Mouse (Mus musculus): ENCODE measurements around the gene Wdfy2. TPM values are rescaled to one million over a fixed set of nuclear protein-coding genes. Genes with fewer than 3 reads are reported as not detected.
"Not testable (repeated sequence)": the region's sequence is repeated elsewhere in the genome, so short reads cannot be mapped to it uniquely, and the experiment has no call there.

Gene Wdfy2
- total RNA-seq, 2 experiments from 2014 or later: 16.3 to 16.6 TPM

DNA sequence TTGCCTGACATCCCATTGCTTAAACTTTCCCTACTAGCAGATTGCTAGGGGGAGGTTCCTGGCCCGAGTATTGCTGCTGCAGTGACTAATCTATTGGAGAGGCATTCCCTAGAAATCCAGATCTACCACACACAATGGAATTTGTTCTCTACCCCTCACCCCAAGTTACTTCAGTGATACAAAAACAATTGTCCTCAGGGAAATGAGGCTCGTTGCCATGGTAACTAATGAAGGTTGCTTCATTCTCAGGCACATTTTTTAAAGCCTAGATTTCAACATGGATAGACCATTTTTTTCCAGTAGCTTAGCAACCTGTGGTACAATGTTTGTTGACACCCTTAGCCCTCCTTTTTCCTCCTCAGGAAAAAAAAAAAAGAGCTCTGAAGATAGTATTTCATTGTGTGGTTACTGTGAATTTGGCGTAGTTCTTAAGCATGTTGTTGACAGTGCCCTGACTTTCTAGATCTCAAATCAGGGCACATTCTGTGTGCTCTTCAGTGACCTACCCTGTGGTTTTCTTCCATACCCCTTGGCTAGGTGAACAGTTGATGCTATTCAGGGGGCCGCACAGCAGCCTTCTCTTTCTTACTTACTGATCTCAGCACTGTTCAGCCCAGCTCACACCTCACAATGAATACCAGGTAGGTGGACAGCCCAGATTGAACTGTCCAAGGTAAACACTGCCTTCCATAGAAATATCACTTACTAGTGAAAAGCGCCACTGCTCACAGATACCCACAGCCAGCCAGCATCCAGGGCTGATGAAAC, 42.8 kb downstream of the Wdfy2 start:
- DNase-seq: peak; percentile 69 to 72

DNA sequence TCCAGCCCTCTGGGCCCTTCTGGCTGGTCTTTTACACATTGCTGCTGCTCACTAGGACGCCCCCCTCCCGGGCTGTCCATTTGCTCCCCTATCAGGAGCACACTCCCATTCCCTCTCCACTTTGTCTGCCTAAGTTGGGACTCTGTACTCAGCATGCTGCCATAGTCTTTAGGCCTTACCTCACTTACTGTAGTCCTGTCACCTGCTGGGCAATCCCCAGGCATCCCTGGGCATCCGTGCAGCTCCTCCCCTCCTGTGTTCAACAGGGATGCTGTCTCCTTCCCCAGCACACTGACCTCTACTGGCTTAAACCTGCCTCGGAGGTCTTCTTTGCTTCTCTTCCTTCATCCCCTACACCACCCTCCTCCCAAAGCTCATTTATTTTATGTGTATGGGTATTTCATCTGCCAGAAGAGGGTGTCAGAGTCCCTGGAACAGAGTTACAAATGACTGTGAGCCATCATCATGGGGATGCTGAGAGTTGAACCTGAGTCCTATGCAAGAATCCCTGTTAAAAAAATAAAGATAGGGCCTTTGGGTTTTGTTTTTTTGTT, 44.7 kb downstream of the Wdfy2 start:
- no peak for DNase-seq

GRCm38 (mm10) chr14:62883551-62883950, 46.1 kb downstream of the Wdfy2 start:
- DNase-seq: no peak

DNA sequence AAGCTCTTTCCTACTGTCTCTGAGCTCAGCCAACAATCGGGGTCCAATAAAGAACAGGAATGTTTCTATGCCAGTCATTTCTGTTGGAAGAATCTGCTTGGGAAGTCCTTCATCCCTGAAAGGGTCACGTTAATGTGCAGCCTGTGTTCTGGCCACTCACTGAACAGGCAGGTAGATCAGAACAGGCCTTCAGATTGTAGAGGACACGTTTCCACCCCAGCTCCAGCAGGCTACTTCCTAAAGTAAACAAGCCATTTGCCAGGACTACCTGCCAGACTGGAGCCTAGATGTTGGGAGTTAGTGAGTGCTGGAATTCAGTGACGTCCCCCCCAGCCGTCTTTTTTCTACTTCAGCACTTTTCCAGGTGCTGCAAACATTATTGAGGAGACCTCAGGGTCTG, 46.7 kb downstream of the Wdfy2 start:
- no peak for DNase-seq

GRCm38 (mm10) chr14:62884639-62885038, 47.2 kb downstream of the Wdfy2 start:
- no peak for DNase-seq

GRCm38 (mm10) chr14:62885146-62885545, 47.7 kb downstream of the Wdfy2 start:
- DNase-seq: no peak

GRCm38 (mm10) chr14:62891401-62891800, 53.9 kb downstream of the Wdfy2 start:
- no peak for DNase-seq

- DNase-seq: peak; percentile 76 to 81
Measured at GRCm38 (mm10) chr14:62892771-62893641, 55.5 kb downstream of the Wdfy2 start.

DNA sequence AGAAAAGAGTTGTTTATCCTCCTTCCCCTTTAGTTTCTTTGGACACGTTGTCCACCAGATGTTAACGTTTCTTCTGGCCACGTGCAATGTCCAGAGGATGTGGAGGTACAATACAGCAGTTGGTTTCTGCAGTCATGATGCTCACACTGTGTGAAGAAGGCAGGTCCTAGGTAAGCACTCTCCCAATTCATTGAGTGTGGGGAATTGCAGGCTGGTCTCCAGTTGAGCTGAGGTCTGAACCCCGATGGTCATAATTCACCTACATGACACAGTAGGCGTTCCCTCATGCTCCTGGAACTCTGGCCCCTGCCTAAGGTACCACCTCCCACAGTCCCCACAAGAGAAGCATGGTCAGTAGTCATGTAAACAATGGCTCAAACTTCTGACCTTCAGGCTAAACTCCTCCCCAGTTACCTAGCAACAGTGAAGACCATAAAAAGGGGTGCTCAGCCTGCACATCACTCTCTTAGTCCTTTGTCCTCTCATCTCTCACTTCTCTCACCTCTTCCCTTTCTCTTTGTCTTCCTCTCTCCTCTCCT, 56.2 kb downstream of the Wdfy2 start:
- DNase-seq: not testable (repeated sequence)

GRCm38 (mm10) chr14:62894924-62895840, 57.7 kb downstream of the Wdfy2 start:
- DNase-seq: no peak

DNA sequence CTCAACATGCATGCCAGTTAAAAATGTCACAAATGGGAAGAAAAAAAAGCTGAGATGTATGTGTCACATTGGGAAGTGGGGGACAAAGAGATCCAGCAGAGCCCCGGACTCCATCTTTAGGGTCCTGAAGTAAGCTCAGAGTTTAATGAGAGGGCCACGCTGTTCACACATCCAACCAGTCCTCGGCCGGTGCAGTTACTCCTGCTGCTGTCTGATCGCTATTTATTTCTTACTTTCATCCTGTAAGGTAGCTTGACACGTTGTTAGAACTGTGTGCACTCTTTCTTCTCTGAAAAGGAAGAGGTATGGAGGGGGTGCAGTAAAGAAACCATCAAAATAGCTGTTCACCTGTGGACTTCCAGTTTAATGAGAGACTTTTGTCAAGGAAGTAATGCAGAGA, 60.6 kb downstream of the Wdfy2 start:
- no peak for DNase-seq

- no peak for DNase-seq
Measured at GRCm38 (mm10) chr14:62907888-62908287, 70.4 kb downstream of the Wdfy2 start.

DNA sequence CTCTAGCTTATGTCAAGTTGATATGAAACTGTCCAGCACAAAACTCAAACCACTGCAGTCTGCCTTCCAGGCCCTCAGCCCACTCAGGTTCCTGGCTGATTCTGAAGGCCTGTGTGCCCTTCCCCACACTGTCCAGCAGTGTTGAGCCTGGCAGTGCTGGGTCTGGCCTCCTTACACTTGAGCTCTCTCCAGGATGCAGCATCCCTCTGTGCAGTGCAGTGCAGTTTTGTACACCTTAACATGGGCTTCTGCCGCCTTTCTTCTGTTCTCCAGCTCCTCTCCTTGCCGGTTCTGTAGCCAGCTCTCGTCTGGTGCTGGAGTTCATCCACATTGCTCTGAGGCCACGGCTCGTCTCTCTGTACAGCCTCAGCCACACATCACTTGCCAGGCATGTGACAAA, 71.1 kb downstream of the Wdfy2 start:
- no peak for DNase-seq

DNA sequence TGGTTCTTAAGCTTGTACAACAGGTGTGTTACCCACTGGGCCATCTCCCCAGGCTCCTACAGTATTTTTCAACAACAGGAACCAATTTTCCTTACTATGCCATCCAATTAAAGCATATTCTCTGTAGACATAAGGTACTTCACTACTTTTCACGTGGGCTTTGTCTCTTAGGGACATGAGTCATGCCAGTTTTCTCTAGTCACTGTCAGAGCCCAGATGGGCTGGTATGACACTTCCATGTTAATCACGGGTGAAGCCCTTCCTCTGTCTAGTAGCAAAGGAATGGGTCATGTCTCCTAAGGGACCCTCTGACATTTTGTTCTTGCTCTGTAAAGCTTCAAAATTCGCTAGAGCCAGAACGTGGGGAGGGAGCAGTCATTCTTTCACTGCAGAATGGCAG, 73.4 kb downstream of the Wdfy2 start:
- DNase-seq: no peak

- DNase-seq: no peak
Measured at GRCm38 (mm10) chr14:62915146-62915685, 77.7 kb downstream of the Wdfy2 start.

DNA sequence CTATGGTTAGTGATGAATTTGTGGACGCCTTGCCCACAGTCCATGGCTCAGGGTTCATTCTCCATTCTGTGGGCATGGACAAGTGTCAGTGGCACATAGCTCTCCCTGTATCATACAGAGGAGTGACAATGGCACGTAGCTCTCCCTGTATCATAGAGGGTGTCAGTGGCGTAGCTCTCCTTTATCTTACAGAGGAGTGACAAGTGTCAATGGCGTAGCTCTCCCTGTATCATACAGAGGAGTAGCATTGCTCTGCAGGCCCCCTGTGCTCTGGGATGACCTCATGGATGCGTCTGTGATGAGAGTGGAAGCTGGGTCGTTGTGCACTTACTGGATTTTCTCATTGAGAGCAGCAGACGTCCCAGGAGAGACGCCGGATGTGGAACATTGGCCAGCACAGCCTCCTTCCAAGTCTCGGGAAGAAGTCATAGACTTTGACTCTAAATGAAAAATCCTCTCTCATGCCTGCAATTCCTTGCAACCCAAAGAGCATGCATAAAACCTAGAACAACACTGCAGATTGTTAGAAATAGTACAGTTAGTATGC, 79.1 kb downstream of the Wdfy2 start:
- DNase-seq: no peak

DNA sequence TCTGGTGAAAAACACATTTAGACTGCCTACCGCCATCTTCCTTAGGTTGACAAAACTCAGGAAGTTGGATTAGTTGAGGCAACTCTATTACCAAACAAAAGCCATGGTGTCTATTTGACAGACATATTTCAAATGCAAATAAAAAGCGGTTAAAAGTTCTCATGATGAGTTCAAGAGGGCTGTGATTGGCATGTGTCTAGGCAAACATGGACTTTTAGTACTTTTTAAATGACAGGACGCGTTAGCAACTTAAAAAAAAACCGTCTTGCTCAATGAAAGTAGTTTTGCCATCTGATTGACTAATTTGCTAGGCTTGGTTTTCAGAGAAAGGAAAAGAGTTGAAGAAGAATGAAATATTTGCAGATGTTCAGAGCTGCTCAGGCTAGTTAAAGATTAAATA, 83.9 kb downstream of the Wdfy2 start:
- DNase-seq: no peak

GRCm38 (mm10) chr14:62922637-62923036, 85.2 kb downstream of the Wdfy2 start:
- no peak for DNase-seq

GRCm38 (mm10) chr14:62924800-62925199, 87.3 kb downstream of the Wdfy2 start:
- no peak for DNase-seq

DNA sequence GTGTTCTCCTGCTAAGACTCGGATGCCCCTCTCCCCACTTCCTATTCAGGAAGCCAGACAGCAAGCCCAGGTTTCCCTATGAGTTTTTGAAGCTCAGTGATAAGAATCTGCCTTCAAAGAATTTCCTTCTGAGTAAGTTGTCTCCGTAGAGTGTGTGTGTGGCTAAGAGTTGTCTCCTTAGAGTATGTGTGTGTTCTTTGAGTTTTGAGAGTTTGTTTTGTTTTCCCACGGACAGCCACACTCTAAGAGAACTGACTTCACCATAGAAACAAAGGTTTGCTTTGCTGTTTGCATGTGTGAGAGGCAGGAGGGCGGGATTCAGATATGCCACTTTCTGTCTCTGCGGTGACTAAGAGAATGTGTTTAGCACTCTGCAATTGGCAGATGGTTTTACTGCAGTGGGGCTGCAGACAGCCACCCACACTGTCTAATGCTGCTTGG, 90.6 kb downstream of the Wdfy2 start:
- peak; percentile 43 to 50 for DNase-seq

DNA sequence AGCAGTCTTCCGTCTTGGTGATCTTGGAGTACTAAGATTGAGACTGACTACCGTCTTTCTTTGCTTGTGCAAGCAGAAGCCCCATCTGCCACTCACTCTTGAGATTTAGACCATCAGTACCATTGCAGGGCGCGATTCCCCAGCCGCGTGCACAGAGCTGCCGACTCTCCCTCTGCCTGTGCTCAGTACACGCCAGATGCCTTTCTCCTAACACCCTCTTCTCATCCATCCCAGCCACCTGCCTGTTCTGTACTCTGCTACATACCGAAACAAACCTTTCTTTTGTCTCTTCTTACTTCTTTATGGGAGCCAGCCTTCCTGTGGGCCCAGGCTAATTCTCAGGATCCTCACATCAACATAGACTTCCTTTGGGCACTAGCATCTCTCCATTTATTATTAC, 97.9 kb downstream of the Wdfy2 start:
- DNase-seq: peak; percentile 19 to 24

All from layer of hippocampus, postnatal 36 days (tissue).